Mouse (Mus musculus): ENCODE measurements at regions not wholly inside any gene's neighbourhood (a gene's known extent, or its start where the extent isn't known, plus 50 kb on each side); places are given as distances from the start of the nearest gene placed in this dataset.

DNA sequence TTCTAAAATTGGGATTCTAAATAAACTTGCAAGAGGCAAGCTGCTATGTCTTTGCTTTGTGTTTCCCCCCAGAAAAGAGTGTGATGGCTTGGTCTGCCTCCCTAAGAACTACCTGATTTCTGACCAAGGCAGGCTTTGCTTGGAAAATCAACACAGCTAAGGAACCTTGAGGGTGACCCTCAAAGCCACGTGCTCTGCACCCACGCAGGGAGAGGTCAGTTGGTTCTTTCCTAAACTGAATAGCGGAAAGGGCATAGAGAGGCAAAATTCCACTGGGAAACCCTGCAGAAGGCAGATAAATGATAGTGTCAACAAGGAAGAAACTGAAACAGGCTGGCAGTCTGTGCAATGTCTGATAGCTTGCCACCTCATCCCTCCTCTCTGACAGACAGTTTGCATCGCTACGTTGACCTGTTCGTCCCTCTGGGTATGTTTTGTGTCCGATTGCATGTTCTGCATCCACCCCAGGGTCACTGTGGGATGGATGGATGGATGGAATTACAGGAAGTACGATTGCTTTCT is 63.1 kb upstream of the Cyp1b1 start:
- TF ChIP-seq FLI1 (IDR thresholded peaks at IDR 0.05; ENCODE audit: low read length) = no peak
- no peak for TF ChIP-seq GATA1 (IDR thresholded peaks at IDR 0.05; ENCODE audit: borderline replicate concordance, low read length)

Measured in megakaryocyte, embryonic 14.5 days (primary cell).